ENCODE assay signal across 8 mouse cellular contexts in the genomic region with DNA sequence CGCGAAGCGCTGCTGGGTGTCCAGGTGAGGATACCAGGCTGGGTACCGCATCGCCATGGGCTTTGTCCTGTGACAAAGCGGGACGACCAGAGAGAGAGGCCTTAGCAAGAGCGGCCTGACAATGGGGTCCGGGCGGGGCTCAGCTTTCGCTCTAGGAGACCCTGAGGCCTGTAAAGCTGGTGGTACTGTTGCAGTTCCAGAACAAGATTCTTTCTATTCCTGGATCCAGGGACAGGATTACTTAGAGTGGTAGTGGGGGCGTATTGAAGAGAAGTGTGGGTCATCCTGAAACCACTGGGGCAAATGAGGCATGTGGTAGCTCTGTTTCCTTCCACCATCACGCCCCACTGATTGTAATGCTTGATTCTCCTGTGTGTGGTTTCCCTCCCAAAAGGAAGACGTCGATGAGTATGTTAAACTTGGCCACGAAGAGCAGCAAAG. TPM values are rescaled to one million over a fixed set of nuclear protein-coding genes. Genes with fewer than 3 reads are reported as not detected.
DNase-seq lines count a peak whose midpoint lies in the region; ATAC-seq and TF ChIP-seq lines count a peak whose summit lies in the region.

No protein-coding gene starts in this region.

- H3K27ac ChIP-seq in kidney, postnatal 0 days, result peak overlapping the region; percentile 86
- H3K27ac ChIP-seq in bone marrow macrophage, adult 2 months (ENCODE audit: insufficient read depth, low read depth, low read length), result peak overlapping the region; percentile 18; the same call in 1 of the 2 replicates
- peak overlapping the region; percentile 97 for H3K27ac ChIP-seq in hindbrain, embryonic 12.5 days
- peak overlapping the region; percentile 97 for H3K27ac ChIP-seq in midbrain, embryonic 10.5 days (replicated peaks)

- no peak for ATAC-seq in kidney, postnatal 0 days (replicated peaks; ENCODE audit: low FRiP score, low read depth)
- peak; percentile 86 for ATAC-seq in hindbrain, embryonic 12.5 days (ENCODE audit: low FRiP score)

- TF ChIP-seq POLR2A in bone marrow macrophage, adult 2 months (IDR thresholded peaks at IDR 0.05; ENCODE audit: borderline replicate concordance, low read depth, low read length), result no peak

- under 1% methylated on average over 16 of the region's 16 CpGs for WGBS in kidney, postnatal 0 days
- WGBS in hindbrain, embryonic 12.5 days, result under 1% methylated on average over 16 of the region's 16 CpGs
- 1% methylated on average over 16 of the region's 16 CpGs for WGBS in midbrain, embryonic 10.5 days

- H3K27me3 ChIP-seq in kidney, postnatal 0 days (ENCODE audit: insufficient read depth, low read length), result no peaks in the 10 kb centered on the region
- H3K27me3 ChIP-seq in hindbrain, embryonic 12.5 days, result no peaks in the 10 kb centered on the region
- H3K27me3 ChIP-seq in midbrain, embryonic 10.5 days (ENCODE audit: low read depth, poor library complexity, severe bottlenecking), result no peaks in the 10 kb centered on the region

- H3K4me3 ChIP-seq in kidney, postnatal 0 days (replicated peaks; ENCODE audit: low read depth, low read length), result peak overlapping the region; percentile 54
- peak overlapping the region; percentile 87 for H3K4me3 ChIP-seq in bone marrow macrophage, adult 2 months (ENCODE audit: insufficient read depth, low read length)
- H3K4me3 ChIP-seq in hindbrain, embryonic 12.5 days, result peak overlapping the region; percentile 80
- H3K4me3 ChIP-seq in midbrain, embryonic 10.5 days, result peak overlapping the region; percentile 78

- H3K9ac ChIP-seq in kidney, postnatal 0 days (ENCODE audit: low read depth, low read length), result peak overlapping the region; percentile 76
- peak overlapping the region; percentile 94 for H3K9ac ChIP-seq in hindbrain, embryonic 12.5 days

- TF ChIP-seq CTCF in kidney, postnatal 0 days (IDR thresholded peaks at IDR 0.05; ENCODE audit: low read depth), result no peak
- no peak for TF ChIP-seq CTCF in bone marrow macrophage, adult 2 months (IDR thresholded peaks at IDR 0.05; ENCODE audit: low read depth, low read length)

- H3K4me1 ChIP-seq in kidney, postnatal 0 days (replicated peaks; ENCODE audit: insufficient read depth, low read length), result no peaks in the 10 kb centered on the region
- 0 out of 2 replicates have a peak, but pooled peaks cover 2% of the 10 kb centered on the region for H3K4me1 ChIP-seq in bone marrow macrophage, adult 2 months (ENCODE audit: control insufficient read depth, insufficient read depth, low read length)
- peaks cover 18% of the 10 kb centered on the region for H3K4me1 ChIP-seq in hindbrain, embryonic 12.5 days
- peaks cover 29% of the 10 kb centered on the region for H3K4me1 ChIP-seq in midbrain, embryonic 10.5 days

- peak overlapping the region; percentile 60 for H3K4me2 ChIP-seq in kidney, postnatal 0 days (ENCODE audit: low read length)
- peak overlapping the region; percentile 75 for H3K4me2 ChIP-seq in hindbrain, embryonic 12.5 days (replicated peaks)

- no peaks in the 10 kb centered on the region for H3K9me3 ChIP-seq in kidney, postnatal 0 days (replicated peaks; ENCODE audit: low read length)
- H3K9me3 ChIP-seq in hindbrain, embryonic 12.5 days (replicated peaks), result no peaks in the 10 kb centered on the region
- no peaks in the 10 kb centered on the region for H3K9me3 ChIP-seq in midbrain, embryonic 10.5 days (replicated peaks)

- peak; percentile 68 for DNase-seq in kidney, postnatal 0 days (ENCODE audit: low spot score)
- no peak for DNase-seq in kidney, postnatal 14 days
- no peak for DNase-seq in midbrain, embryonic 10.5 days (ENCODE audit: low spot score)
- no peak for DNase-seq in retina, embryonic 14.5 days (ENCODE audit: low spot score)
- no peak for DNase-seq in frontal cortex, adult 2 months (ENCODE audit: extremely low spot score in 1 of 2, low spot score in 1 of 2)
- no peak for DNase-seq in gastrocnemius, postnatal 4 days (ENCODE audit: low spot score in 2 of 2)

- H3K36me3 ChIP-seq in kidney, postnatal 0 days (ENCODE audit: insufficient read depth, low read length), result 0 out of 2 replicates have a peak, but pooled peaks cover 4% of the 10 kb centered on the region
- H3K36me3 ChIP-seq in hindbrain, embryonic 12.5 days, result peaks cover 23% of the 10 kb centered on the region
- peaks cover 37% of the 10 kb centered on the region for H3K36me3 ChIP-seq in midbrain, embryonic 10.5 days

RNA-seq across cellular contexts. Expression of gene Rcn2, which starts 0.6 kb away (rescaled TPM):
- 230 and 240 TPM in 2 replicates for polyA plus RNA-seq in kidney, postnatal 0 days (2015; fragmentation: Nextera tagmentation; extraction: Ambion mirVana)
- polyA plus RNA-seq in bone marrow macrophage, adult 2 months (2012; ENCODE audit: insufficient read depth, insufficient read length, missing spikeins), result 36.9 and 41.2 TPM in 2 replicates
- 345 and 362 TPM in 2 replicates for polyA plus RNA-seq in hindbrain, embryonic 12.5 days (2016; fragmentation: Nextera tagmentation; extraction: Ambion mirVana)
- 313 and 357 TPM in 2 replicates for polyA plus RNA-seq in midbrain, embryonic 10.5 days (2016; fragmentation: Nextera tagmentation; extraction: Ambion mirVana)
- 192 and 209 TPM in 2 replicates for polyA plus RNA-seq in frontal cortex, adult 2 months (2012; rRNA removed)
- total RNA-seq in gastrocnemius, postnatal 4 days (2021), result 10 to 100 TPM; 47.4 to 49.5 TPM

RNA-seq across cellular contexts. Expression of gene 4930563M21Rik, which starts 31.9 kb away (rescaled TPM):
- not detected in 2 replicates for polyA plus RNA-seq in kidney, postnatal 0 days (2015; fragmentation: Nextera tagmentation; extraction: Ambion mirVana)
- not detected in 2 replicates for polyA plus RNA-seq in bone marrow macrophage, adult 2 months (2012; ENCODE audit: insufficient read depth, insufficient read length, missing spikeins)
- polyA plus RNA-seq in hindbrain, embryonic 12.5 days (2016; fragmentation: Nextera tagmentation; extraction: Ambion mirVana), result not detected in 2 replicates
- polyA plus RNA-seq in midbrain, embryonic 10.5 days (2016; fragmentation: Nextera tagmentation; extraction: Ambion mirVana), result not detected in 2 replicates
- polyA plus RNA-seq in frontal cortex, adult 2 months (2012; rRNA removed), result not detected in 2 replicates
- total RNA-seq in gastrocnemius, postnatal 4 days (2021), result not detected

RNA-seq across cellular contexts. Expression of gene Pstpip1, which starts 47.6 kb away (rescaled TPM):
- 1.1 and 1.3 TPM in 2 replicates for polyA plus RNA-seq in kidney, postnatal 0 days (2015; fragmentation: Nextera tagmentation; extraction: Ambion mirVana)
- polyA plus RNA-seq in bone marrow macrophage, adult 2 months (2012; ENCODE audit: insufficient read depth, insufficient read length, missing spikeins), result 163 and 182 TPM in 2 replicates
- polyA plus RNA-seq in hindbrain, embryonic 12.5 days (2016; fragmentation: Nextera tagmentation; extraction: Ambion mirVana), result 0.57 and 0.88 TPM in 2 replicates
- polyA plus RNA-seq in midbrain, embryonic 10.5 days (2016; fragmentation: Nextera tagmentation; extraction: Ambion mirVana), result 0.40 and 0.52 TPM in 2 replicates
- polyA plus RNA-seq in frontal cortex, adult 2 months (2012; rRNA removed), result 4.5 and 6.0 TPM in 2 replicates
- total RNA-seq in gastrocnemius, postnatal 4 days (2021), result 1 to 10 TPM; 1.3 to 2.0 TPM

Comparison
In these comparisons a context has a peak if more than half of its experiments do, and no peak if none do; other contexts are left out.
1. H3K27ac ChIP-seq: peak in every context shown above with its lines; median percentile 97 in hindbrain, embryonic 12.5 days; 97 in midbrain, embryonic 10.5 days; 86 in kidney, postnatal 0 days; 18 in bone marrow macrophage, adult 2 months.
2. RNA of gene Pstpip1, which starts 47.6 kb away (polyA plus RNA-seq): 163 to 182 TPM in bone marrow macrophage, adult 2 months; 4.5 to 6.0 TPM in frontal cortex, adult 2 months, 1.1 to 1.3 TPM in kidney, postnatal 0 days, 0.57 to 0.88 TPM in hindbrain, embryonic 12.5 days and 0.40 to 0.52 TPM in midbrain, embryonic 10.5 days; every median in the first group is over 10 times any median in the second.
3. Peak in every context shown above with its lines, with median percentiles within 50 percentile points of each other: H3K4me3 ChIP-seq.